Mouse (Mus musculus): ENCODE measurements around the gene Ufd1.
A peak's percentile ranks its signal among the peaks of the same experiment; 100 is the strongest.
"Not testable (repeated sequence)": the region's sequence is repeated elsewhere in the genome, so short reads cannot be mapped to it uniquely, and the experiment has no call there.

The Ufd1 gene

DNA sequence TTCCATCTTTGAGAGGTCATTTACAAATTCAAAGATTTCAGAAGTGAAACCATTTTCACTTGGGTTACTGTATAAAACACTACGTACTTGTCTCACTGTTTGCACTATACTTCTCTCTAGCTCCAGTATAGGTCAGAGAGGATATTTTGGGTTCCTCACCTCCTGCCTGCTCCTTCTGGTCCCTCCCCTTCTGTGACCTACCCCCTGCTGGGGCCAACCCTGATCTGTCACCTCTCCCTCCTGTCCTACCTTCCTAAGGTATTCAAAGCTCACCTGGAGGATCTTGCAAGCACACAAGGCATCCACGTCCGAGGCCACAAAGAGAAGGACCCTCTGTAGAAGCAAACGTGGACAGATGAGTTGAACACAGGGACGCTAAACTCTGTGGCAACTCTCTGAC lies 547 bp upstream of the Ufd1 start:
- DNase-seq (ENCODE audit: low spot score): no peak

DNA sequence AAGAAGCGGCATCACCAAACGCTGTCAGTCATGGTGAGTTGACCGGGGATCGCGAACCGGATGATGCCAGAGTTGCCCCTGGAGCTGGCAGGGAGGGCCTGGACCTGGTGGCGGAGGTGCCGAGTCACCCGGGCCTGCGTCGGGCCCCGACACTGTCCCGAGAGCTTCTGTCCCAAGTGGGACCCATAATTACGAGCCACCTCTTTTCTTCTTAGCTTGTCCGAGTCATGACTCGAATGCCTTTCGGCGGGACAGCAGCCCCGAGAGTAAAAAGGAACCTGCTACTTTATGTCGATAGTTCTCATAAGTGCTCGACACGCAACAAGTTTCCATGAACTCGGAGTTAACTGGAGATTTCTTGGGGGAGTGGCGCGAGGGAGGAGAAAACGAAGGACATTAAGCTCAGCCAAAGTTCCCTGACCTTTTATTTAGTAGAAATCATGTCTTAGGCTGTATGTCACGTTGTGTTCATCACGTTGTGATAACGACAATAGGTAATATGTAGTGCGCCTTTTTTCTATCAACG lies 869 bp downstream of the Ufd1 start:
- no peak for DNase-seq (ENCODE audit: low spot score)

DNA sequence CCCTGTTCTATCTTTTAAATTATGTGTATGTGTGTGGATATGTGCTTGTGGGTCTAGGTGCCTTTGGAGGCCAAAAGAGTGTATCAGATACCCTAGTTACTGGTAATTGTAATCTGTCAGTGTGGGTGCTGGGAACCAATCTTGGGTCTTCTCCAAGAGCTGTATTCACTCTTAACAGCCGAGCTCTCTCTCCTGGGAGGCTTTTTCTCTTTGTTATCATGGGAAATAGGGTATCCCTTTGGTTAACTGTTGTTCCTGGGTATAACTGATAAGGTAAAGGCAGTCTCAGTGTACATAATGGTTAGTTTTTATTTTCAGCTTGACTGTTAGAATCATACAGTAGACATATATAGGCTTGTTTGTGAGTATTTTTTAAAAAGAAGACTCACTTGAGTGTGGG lies 10.8 kb downstream of the Ufd1 start:
- DNase-seq (ENCODE audit: low spot score): no peak

DNA sequence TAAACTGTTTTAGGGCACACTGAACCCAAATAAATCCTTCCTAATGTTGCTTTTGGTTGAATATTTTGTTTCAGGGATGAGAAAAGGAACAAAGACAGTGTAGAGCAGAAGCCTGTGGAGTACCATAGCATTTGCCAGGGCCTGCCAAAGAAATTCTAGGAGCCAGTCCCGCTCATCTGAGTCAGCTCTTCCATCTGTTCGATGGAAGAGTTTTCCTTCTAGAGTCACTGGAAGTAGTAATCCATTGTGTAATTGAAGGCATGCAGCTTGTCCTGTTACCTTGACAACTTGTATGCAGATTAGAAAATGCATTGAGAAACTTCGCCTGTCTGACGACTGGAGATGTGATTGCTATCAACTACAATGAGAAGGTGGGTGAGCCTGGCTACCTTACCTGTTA lies 11.3 kb downstream of the Ufd1 start:
- DNase-seq (ENCODE audit: low spot score): no peak

DNA sequence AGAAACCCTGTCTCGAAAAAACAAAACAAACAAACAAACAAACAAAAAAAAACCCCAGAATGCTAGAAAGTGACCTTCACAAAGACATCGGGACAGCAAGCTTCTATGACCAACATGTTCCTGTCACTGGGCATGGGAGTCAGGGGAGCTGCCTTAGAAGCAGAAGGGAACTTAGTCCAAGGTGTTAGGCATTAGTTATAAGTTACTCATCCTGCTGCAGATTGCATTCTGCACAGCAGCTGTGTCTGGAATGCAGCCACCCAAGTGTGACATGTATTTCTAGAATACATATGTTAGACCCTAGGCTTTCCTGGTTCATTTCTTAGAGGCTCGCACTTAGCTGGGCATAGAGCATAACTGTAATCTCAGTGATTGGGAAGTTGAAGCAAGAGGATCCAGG lies 17.1 kb downstream of the Ufd1 start:
- no peak for DNase-seq (ENCODE audit: low spot score)

DNA sequence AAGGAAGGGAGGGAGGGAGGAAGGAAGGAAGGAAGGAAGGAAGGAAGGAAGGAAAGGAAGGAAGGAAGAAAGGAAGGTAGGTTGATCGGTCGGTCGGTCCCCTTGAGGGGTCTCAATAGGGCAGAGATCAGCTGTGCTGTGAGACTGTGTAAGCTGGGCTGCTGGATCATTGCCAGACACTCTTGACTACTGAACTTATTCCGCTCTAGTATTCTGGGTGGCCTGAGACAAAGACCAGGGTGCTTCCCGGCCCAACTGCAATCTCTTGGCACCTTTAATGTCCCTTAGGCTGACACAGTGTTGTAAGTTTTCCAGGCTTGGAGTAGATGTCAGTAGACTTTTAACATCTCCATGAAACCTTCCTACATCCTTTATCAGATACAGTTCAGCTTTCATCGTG lies 17.5 kb downstream of the Ufd1 start:
- DNase-seq (ENCODE audit: low spot score): no peak

DNA sequence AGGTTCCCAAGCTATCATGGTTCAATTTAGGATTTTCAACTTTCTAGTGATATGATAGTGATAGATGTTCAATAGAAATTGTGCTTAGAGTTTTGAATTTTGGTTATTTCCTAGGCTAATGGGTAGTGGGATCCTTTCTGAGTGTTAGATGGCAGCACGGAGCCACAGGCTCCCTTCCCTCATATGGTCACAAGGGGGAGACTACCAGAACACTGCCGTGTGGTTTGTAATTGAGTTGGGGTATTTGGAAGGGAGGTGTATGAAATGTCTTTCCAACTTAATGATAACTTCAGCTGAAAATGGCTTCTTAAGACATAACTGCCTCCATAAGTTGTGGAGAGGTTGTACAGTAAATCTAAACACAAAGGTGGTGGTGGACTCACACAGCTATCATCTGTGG lies 21.9 kb downstream of the Ufd1 start:
- no peak for DNase-seq (ENCODE audit: low spot score)

DNA sequence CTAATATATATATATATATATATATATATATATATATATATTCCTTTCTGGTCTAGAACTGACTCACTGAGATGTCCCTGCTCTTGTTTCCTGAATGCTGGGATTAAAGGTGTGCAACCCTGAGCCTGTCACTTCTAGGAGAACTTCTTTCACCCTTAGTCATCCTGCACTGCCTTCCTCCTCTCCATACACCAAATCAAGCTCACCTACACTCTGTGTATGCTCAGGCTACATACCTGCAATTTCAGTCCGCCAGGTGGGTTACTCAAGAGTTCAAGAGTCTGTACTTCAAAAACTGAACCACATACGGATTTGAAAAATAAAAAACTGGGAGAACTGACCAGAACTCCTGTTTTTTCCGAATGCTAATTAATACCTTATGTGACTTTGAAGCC lies 24.5 kb downstream of the Ufd1 start:
- no peak for DNase-seq (ENCODE audit: low spot score)

DNA sequence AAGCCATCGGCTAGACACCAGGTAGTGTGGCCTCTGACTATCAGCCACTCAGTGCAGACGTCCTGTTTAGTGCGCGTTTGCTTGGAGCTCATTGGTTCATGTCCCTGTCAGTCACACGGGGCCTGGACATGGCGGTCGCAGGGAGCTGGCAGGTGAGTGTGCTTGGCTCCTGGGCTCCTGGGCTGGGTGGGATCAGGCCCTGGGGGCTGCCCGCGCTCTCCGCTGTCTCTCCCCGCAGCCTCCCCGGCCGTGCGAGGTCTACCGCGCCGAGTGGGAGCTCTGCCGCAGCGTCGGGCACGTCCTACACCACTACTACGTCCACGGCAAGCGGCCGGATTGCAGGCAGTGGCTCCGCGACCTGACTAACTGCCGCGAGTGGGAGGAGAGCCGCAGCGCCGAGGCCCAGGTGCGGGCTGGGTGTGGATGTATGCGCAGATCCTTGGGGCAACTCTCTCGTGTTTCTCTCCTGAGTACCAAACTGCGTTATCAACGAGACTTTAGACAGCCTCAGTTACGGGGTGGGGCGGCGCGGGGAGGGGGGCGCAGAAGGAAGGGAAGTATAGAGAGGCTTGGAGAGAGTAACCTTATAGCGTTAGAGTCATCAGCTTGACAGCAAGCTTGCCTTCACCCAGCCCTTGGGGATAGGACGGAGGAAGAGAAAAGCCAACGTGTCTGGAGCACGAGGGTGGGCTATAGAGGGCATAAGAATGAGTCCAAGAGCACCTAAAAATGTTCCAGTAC lies 25.1 kb downstream of the Ufd1 start, which contains the start of the genes 2510002D24Rik and Gm28539:
2510002D24Rik (plus strand) TSS at position 111 of the 741 bp plus-strand sequence.
Gm28539 (plus strand) TSS at position 117 of the 741 bp plus-strand sequence.
- DNase-seq (ENCODE audit: low spot score): peak; percentile 97

DNA sequence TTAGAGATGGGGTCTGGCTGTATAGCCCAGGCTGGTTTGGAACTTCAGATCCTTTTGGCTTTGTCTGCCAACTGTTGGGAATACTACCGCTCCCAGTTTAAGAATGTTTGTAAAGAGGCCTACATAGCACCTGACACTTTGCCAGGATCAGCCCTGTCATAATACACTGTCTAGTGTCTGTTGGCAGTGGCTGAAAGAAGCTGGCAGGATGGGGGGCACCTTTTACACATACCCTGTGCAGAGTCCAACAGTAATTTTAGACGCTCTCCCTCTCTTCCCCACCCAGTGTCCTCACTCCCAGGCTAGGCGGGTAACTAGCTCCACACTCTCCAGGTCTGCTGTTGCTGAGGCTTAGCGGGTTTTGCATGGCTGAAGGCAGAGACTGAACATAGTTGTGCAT lies 26.8 kb downstream of the Ufd1 start:
- DNase-seq (ENCODE audit: low spot score): no peak

DNA sequence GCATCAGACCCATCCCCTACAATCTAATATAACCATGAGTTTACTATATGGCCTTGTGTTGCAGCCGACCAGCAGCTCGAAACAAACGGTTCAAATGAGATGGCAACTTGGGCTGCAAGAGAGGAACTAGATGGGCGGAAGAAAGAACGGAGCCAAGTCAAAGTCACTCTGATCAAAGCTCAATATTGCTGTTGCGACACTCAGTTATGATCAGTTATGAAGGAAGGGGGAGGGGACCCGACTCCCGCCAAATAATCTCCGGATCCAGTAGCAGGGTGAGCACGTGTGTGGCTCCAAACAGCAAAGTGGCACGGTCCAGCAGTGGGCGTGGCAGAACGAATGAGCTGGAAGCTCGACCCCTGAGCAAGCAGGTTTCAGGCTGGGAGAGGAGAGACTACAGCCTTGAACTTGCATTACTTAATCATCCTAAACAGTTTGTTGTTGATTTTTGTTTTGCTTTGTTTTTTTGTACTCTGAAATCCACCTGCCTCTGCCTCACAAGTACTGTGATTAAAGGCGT lies 34.8 kb downstream of the Ufd1 start:
- DNase-seq (ENCODE audit: low spot score): no peak

DNA sequence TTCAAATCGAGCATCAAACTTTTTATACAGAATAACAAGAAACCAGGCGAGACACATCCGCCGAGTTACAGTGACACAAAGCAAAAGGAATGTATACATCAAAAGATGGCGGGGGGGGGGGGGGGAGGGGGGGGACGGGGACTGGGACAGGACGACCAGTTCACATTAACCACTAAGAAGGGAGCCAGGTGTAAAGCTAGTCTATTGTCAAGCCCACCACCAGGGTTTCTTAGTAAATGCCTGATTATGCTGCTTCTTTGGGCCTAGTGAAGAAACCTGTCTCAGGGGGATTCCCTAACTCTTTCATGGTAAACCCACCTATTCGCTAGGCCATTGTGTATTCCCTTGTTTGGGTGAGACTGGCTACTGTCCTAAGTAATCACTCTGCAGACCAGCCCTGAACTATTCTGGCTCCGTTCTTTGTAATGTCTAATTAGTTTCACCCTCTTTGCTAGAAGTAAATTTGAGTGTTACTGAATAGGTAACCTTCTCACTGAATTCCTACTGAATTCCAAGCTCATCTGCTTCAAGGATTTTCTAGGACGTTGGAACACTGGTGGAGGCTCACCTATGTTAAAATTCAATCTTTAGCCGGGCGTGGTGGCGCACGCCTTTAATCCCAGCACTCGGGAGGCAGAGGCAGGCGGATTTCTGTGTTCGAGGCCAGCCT lies 38.1 kb downstream of the Ufd1 start:
- DNase-seq (ENCODE audit: low spot score): not testable (repeated sequence)

DNA sequence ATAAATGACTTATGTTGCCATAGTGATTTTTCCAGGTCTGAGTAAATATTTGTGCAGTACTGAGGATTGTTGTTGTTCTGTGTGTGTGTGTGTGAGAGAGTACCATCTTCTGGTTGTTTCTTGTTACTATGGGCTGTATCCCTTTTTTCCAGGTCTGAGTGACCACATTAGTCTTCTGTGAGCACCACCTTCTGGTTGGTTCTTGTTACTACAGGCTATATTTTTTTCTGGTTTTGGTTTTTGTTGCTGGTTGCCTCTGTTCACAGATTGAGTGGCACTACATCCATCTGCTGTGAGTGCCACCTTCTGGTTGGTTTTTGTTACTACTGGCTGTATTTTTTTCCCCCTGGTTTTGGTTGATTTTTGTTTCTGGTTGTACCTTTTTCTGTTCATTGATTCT lies 47.0 kb downstream of the Ufd1 start:
- DNase-seq (ENCODE audit: low spot score): no peak

DNA sequence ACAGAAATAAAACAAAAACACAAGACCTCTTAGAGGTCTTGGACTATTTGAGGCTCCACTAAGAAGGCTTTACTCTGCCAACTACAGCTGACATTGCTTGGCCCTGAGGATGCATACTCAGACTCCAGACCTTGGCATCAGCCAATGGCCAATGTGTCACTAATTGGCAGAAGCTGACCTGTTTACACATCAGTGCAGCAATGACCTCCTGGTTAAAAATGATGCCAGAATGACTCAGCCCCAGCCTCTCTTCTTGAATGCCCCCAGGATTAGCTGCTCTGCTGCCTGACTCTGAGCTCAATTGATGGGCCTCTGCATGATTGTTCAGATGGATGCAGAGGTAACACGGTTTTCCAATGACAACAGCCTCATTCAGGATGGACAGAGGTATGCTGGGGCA lies 48.6 kb downstream of the Ufd1 start:
- DNase-seq (ENCODE audit: low spot score): peak; percentile 9

DNA sequence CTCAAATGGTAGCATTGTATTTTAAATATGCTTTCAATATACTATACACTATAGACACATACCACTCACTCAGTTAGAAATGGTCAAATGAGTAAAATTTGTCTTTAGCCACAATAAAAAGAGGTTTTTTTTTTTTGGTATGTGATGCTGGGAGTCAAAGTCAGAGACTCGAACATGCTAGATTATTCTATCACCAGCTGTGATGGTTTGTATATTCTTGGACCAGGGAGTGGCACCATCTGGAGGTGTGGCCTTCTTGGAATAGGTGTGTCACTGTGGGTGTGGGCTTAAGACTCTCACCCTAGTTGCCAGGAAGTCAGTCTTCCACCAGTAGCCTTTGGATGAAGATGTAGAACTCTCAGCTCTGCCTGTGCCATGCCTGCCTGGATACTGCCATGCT lies 58.9 kb downstream of the Ufd1 start:
- not testable (repeated sequence) for DNase-seq (ENCODE audit: low spot score)

DNA sequence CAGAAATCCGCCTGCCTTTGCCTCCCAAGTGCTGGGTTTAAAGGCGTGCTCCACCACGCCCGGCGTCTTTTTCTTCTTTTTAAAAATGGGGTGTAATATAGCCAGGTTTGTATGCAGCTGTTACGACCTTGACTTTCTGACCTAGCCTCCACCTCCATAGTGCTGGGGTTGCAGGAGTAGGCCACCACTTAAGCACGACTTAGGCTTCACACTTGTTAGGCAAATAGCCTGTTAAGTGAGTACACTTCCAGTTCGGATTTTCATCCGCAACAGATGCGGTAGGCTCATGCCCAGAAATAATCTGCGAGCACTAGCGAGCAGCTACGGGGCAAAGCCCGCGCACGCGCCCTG lies 64.5 kb downstream of the Ufd1 start:
- DNase-seq (ENCODE audit: low spot score): no peak

DNA sequence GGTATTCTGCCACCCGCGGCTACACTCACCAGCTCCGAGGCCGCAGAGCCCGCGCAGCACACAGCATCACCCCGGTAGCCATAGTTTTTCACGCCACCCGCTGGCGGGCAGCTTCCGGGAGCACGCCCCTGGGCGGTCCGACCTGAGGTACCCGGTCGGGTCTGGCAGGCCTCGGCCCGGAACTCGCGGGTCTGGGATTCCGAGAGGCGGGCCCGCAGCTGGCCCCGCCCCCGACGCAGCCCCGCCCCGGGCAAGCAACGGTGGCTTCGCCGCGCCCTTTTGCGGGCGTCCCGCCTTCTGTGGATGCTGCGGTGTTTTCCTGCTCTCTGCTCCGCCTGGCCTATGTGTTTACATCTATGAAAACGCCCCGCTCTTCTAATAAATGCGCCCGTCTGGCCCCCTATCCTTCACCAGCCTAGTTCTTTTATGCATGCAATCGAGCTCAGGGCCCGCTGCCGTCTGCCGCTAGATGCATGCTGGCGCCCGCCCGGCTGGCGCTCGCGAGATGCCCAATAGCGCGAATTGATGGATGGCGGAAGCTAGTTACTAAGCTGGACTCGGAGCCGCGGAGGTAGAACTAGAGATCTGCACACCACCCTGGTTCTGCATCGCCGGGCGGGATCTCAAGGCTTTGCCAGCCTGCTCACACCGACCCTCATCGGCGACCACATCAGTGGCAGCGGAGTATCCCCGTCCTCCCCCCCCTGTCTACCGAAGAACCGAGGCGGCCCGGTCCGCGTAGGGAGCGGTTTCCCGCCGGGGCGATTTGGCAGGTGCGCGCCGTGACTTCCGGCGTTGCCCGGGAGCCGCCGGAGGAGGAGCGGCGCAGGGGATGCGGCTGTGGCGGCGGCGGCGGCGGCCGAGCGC lies 65.1 kb downstream of the Ufd1 start, which contains the start of the genes Mrpl40 and Hira:
Mrpl40 (minus strand) TSS at position 421 of the 867 bp plus-strand sequence.
Hira (plus strand) TSS at position 596 of the 867 bp plus-strand sequence.
- peak; percentile 95 for DNase-seq (ENCODE audit: low spot score)

DNA sequence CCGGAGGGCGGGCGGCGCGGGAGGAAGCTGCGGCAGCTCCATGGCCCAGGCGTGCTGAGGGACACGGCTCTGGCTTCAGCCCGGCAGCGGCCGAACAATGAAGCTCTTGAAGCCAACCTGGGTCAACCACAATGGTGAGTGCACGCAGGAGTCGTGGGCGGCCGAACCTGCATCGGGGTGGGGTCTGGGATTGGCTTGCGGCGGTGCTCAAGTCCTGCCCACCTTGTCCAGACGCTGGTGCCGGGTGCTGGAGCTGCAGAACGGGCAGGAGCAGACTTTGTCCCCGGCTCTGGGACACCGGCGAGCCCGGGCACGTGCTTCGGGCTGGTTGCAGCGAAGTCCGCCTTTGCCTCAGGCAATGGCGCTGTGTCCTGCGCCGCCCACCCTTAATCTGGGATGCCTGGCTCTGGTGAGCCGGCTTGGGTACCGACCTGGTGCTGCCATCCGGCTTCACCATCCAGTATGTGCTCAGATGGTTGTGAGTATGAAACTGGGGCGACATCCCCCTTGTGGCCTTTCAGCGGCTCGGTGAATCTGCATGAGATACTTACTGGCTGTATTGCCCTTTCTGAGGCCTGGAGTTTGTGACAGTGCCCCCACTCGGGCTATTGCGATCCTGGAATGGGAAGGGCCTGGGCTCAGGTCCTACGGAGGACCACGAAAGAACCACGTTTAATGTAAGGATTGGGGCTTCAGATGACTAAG lies 66.0 kb downstream of the Ufd1 start:
- peak; percentile 48 for DNase-seq (ENCODE audit: low spot score)

DNA sequence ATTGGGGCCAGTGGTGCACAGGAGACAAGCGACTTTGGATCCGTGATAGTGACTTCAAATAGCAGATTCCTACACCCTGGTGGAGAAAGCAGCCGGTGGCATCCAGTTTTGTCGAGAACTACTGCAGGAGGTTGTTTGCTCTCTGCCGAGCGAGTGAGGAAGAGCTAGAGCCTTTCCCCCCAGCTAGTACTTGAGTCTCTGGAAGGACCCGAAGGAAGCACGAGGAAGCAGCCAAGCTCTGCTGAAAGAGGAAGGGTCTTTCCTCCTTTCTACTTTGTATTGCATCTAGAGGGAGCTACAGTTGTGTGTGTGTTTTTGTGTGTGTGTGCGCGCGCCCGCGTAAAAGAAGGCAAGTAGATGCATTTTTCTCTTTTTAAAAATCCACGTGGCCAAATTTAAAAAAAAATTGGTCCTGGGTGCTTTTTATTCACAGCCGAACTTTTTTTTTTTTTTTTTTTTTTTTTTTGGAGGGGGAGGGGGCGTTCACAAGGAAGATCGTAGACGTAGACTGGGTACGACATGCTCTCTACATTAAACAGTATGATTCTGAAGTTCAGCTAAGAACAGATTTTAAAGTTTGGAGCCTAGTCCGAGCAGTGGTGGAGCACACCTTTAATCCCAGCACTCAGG lies 66.6 kb downstream of the Ufd1 start:
- no peak for DNase-seq (ENCODE audit: low spot score)

DNA sequence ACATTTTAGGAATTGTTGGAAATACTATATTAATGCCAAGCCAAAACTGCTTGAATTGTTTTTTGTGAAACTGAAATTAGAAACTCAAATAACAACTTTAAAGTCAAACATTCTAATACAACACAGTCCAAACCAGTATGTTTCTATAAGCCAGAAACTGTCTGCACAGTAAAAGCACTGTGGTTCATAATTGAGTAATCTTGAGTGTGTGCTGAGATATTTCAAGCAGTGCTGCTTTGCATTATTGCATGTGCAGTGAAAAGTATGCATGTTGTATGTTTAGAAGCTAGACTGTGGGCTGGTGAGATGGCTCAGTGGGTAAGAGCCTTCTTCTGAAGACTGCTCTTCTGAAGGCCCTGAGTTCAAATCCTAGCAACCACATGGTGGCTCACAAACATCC lies 72.5 kb downstream of the Ufd1 start:
- no peak for DNase-seq (ENCODE audit: low spot score)

Data from urinary bladder, postnatal 14 days (tissue).